Mouse (Mus musculus) kidney, adult 2 months (tissue): ENCODE data around the gene Ccn5.

Experiments
- CTCF ChIP-seq: fragments of 200-500 bp; conservative IDR thresholded peaks from 2 replicates; pipeline ENCODE4 v1.5.1; 2011; ENCODE audit warnings: low read depth, mild to moderate bottlenecking, control low read depth, low read length, moderate library complexity, mixed read lengths; ENCODE audit not compliant: insufficient read depth, insufficient read length
- POLR2A ChIP-seq: fragments of 200-500 bp; IDR thresholded peaks from one replicate; pipeline ENCODE4 v1.6.1; 2011; ENCODE audit warnings: low read depth, low read length, control low read depth

DNA sequence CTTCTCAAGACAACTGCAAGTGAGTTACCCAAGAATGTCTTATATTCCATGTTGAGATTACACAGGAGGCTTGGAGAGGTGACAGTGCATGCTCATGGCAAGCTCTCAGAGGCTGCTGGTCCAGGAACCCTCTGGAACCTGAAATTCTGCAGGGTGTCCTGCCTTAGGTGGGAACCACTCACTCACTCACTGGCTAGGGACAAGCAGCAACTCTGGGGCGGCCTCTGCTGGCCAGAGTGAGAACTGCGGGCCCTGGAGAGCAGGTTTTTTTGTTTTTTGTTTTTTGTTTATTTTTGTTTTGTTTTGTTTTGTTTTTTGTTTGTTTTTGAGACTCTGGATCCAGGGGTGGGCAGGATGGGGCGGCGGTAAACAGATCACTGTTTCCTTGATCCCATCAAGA is 2.6 kb downstream of the Ccn5 start:
- TF ChIP-seq CTCF: peak; percentile 80
- no peak for TF ChIP-seq POLR2A
